Mouse (Mus musculus): Measurements from ENCODE around the gene Grap.
"Not testable (repeated sequence)": the region's sequence is repeated elsewhere in the genome, so short reads cannot be mapped to it uniquely, and the experiment has no call there.

Gene Grap

GRCm38 (mm10) chr11:61638764-61639536 lies 14.1 kb upstream of the Grap start:
- DNase-seq (ENCODE audit: low read depth, low spot score), result no peak

- DNase-seq (ENCODE audit: low read depth, low spot score), result no peak
These were observed 13.4 kb upstream of the Grap start for GRCm38 (mm10) chr11:61639601-61640177.

GRCm38 (mm10) chr11:61640585-61640984 lies 12.5 kb upstream of the Grap start:
- DNase-seq (ENCODE audit: low read depth, low spot score), result not testable (repeated sequence)

- DNase-seq (ENCODE audit: low read depth, low spot score), result no peak
These were observed 11.0 kb upstream of the Grap start for GRCm38 (mm10) chr11:61642106-61642505.

GRCm38 (mm10) chr11:61643184-61643961 lies 9.7 kb upstream of the Grap start:
- DNase-seq (ENCODE audit: low read depth, low spot score), result no peak

GRCm38 (mm10) chr11:61644576-61645326 lies 8.3 kb upstream of the Grap start:
- no peak for DNase-seq (ENCODE audit: low read depth, low spot score)

GRCm38 (mm10) chr11:61645357-61645857 lies 7.7 kb upstream of the Grap start:
- no peak for DNase-seq (ENCODE audit: low read depth, low spot score)

- no peak for DNase-seq (ENCODE audit: low read depth, low spot score)
These were observed 6.5 kb upstream of the Grap start for GRCm38 (mm10) chr11:61646499-61647039.

GRCm38 (mm10) chr11:61647110-61647910 lies 5.8 kb upstream of the Grap start:
- DNase-seq (ENCODE audit: low read depth, low spot score), result no peak

GRCm38 (mm10) chr11:61647956-61648748 lies 4.9 kb upstream of the Grap start:
- no peak for DNase-seq (ENCODE audit: low read depth, low spot score)

GRCm38 (mm10) chr11:61648749-61649115 lies 4.3 kb upstream of the Grap start:
- DNase-seq (ENCODE audit: low read depth, low spot score), result no peak

- DNase-seq (ENCODE audit: low read depth, low spot score), result no peak
These were observed 3.9 kb upstream of the Grap start for GRCm38 (mm10) chr11:61649163-61649580.

GRCm38 (mm10) chr11:61649626-61650025 lies 3.4 kb upstream of the Grap start:
- DNase-seq (ENCODE audit: low read depth, low spot score), result no peak

- DNase-seq (ENCODE audit: low read depth, low spot score), result no peak
These were observed 2.4 kb upstream of the Grap start for GRCm38 (mm10) chr11:61650470-61651265.

- DNase-seq (ENCODE audit: low read depth, low spot score), result no peak
These were observed 849 bp upstream of the Grap start for GRCm38 (mm10) chr11:61652216-61652615.

- no peak for DNase-seq (ENCODE audit: low read depth, low spot score)
These were observed 503 bp downstream of the Grap start for GRCm38 (mm10) chr11:61653568-61653967.

GRCm38 (mm10) chr11:61654786-61655311 lies 1.8 kb downstream of the Grap start:
- DNase-seq (ENCODE audit: low read depth, low spot score), result no peak

- DNase-seq (ENCODE audit: low read depth, low spot score), result no peak
These were observed 2.6 kb downstream of the Grap start for GRCm38 (mm10) chr11:61655649-61656048.

Data from ES-CJ7 (cell line).